Mouse (Mus musculus) stomach, embryonic 14.5 days (tissue): ENCODE results near the gene Wrap73. TPM values are rescaled to one million over a fixed set of nuclear protein-coding genes. Genes with fewer than 3 reads are reported as not detected.

Source experiments
- ATAC-seq: fragments of 200-750 bp; cut with Nextera tagmentation; 2 replicates; pipeline ENCODE4 v1.8.0; 2017; ENCODE audit warnings: low read depth, moderate TSS enrichment; ENCODE audit not compliant: insufficient number of reproducible peaks, insufficient read depth, low FRiP score
- H3K27ac ChIP-seq: fragments of 300-500 bp; sonication (generic); 2 replicates; pipeline ENCODE4 v1.5.1; 2014; ENCODE audit warnings: mild to moderate bottlenecking, low read length, moderate library complexity, mixed read lengths
- H3K27me3 ChIP-seq: fragments of 300-500 bp; sonication (generic); 2 replicates; pipeline ENCODE4 v1.6.1; 2014; ENCODE audit warnings: low read length, control low read depth, mixed read lengths; ENCODE audit not compliant: control insufficient read depth, insufficient read depth
- H3K36me3 ChIP-seq: fragments of 300-500 bp; sonication (generic); 2 replicates; pipeline ENCODE4 v1.6.1; 2014; ENCODE audit warnings: mild to moderate bottlenecking, control low read depth, low read length, moderate library complexity, mixed read lengths; ENCODE audit not compliant: control insufficient read depth, insufficient read depth
- H3K4me1 ChIP-seq: fragments of 300-500 bp; sonication (generic); 2 replicates; pipeline ENCODE4 v1.6.1; 2014; ENCODE audit warnings: low read length, control low read depth, mixed read lengths; ENCODE audit not compliant: control insufficient read depth, insufficient read depth
- H3K4me2 ChIP-seq: fragments of 300-500 bp; sonication (generic); replicated peaks from 2 replicates; pipeline ENCODE4 v1.6.1; 2014; ENCODE audit warnings: low read depth, low read length, control low read depth
- H3K4me3 ChIP-seq: fragments of 300-500 bp; sonication (generic); 2 replicates; pipeline ENCODE4 v1.5.1; 2014; ENCODE audit warnings: low read depth, low read length, control low read depth
- H3K9ac ChIP-seq: fragments of 300-500 bp; sonication (generic); replicated peaks from 2 replicates; pipeline ENCODE4 v1.6.1; 2014; ENCODE audit warnings: low read depth, mild to moderate bottlenecking, control low read depth, low read length, moderate library complexity, mixed read lengths
- H3K9me3 ChIP-seq: fragments of 300-500 bp; sonication (generic); 2 replicates; pipeline ENCODE4 v1.6.1; 2016; ENCODE audit warnings: low read depth, low read length, control low read depth; ENCODE audit not compliant: control insufficient read depth
- WGBS: fragments of 180-500 bp; shearing (Covaris S2); extraction: QIAGEN DNeasy Blood & Tissue Kit; methylation state at CpG from one replicate; pipeline ENCODE4 v1.1.7; 2014; 5-methylcytosine and 5-hydroxymethylcytosine counted together
- polyA plus RNA-seq: library from polyadenylated mRNA; unstranded; fragments of >200 nt; fragmentation: Nextera tagmentation; extraction: Ambion mirVana; gene quantifications from 2 replicates; pipeline ENCODE4 v1.2.1, GENCODE M21; 2014

Wrap73 gene
- polyA plus RNA-seq, 1 experiment from 2014 or later = 41.4 TPM

GRCm38 (mm10) chr4:154204532-154204931 lies 62.4 kb downstream of the Wrap73 start:
- ATAC-seq = no peak
- Histone ChIP-seq H3K9me3 (no peaks in the 10 kb centered on the region), H3K4me1 (peaks cover 7% of the 10 kb centered on the region; the same call in 1 of the 2 replicates), H3K4me3 (no peak overlapping the region), H3K27ac (no peak overlapping the region), H3K36me3 (no peaks in the 10 kb centered on the region), H3K9ac (no peak overlapping the region), H3K4me2 (no peak overlapping the region), H3K27me3 (no peaks in the 10 kb centered on the region)
- 64% methylated on average over 7 of the region's 7 CpGs for WGBS

DNA sequence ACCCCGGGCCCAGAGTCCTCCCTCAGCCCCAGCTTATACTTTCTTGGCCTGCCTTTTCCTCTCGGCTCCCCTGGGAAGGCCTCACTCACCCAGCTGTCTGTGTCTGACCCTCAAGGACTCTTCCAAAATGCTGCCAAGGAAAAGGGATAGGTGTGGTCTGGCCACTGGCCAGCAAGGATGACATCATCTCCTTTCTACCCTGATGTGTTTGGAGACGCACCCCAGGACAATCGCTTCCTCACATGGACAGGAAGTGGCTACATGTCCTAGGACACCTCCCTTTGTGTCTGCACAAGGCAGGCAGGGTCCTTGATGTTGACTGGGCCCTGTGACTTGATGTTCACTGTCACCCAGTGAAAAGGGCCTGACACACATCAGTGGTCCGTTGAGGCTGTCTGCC lies 63.2 kb downstream of the Wrap73 start:
- Histone ChIP-seq H3K9me3 (no peaks in the 10 kb centered on the region), H3K36me3 (no peaks in the 10 kb centered on the region), H3K4me1 (peaks cover 14% of the 10 kb centered on the region; the same call in 1 of the 2 replicates), H3K4me3 (no peak overlapping the region), H3K4me2 (no peak overlapping the region), H3K27me3 (no peaks in the 10 kb centered on the region), H3K27ac (no peak overlapping the region), H3K9ac (no peak overlapping the region)
- no peak for ATAC-seq
- WGBS = 59% methylated on average over 5 of the region's 5 CpGs

DNA sequence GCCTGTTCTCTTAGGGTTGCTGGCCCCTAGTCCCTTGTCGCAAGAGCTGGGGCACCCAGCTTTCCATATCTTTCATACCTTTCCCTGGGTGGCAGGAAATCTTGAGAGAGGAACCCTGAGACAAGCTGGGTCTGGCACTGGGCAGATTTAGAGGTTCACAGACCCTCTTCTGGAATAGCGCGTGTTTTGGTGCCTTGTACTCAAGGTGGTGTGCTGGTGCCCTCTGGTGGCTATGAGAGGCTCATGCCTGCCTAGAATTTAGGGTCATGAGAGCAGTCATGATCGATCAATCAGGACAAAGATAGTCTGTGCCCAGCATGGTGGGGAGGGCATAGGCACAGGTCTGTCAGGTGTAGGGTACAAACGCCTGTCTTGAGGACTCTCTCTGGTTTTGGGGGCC lies 65.1 kb downstream of the Wrap73 start:
- Histone ChIP-seq H3K4me2 (no peak overlapping the region), H3K27ac (no peak overlapping the region), H3K36me3 (no peaks in the 10 kb centered on the region), H3K4me3 (no peak overlapping the region), H3K27me3 (no peaks in the 10 kb centered on the region), H3K9me3 (no peaks in the 10 kb centered on the region), H3K4me1 (peaks cover 14% of the 10 kb centered on the region; the same call in 1 of the 2 replicates), H3K9ac (no peak overlapping the region)
- WGBS = 11% methylated on average over 5 of the region's 5 CpGs
- ATAC-seq = no peak

DNA sequence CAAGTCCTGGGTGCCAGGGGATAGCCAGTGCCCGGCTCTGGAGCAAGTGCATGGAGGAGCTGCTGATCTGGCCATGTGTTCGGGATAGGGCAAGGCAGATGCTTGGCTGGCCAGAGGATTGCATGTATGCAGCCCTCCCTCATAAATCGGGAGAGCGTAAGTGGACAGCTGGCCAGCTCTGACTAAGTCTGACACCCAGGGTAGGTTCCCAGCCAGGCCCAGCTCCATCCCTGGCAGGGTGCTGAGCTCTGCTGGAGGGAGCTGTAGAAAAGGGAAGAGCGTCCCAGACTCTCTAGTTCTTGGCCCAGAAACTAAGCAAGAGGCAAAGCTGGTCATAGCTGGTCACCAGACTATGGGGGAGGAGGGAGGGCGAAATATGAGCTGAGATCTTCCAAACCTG lies 66.9 kb downstream of the Wrap73 start:
- H3K4me3 ChIP-seq = no peak overlapping the region
- no peak overlapping the region for H3K9ac ChIP-seq
- no peaks in the 10 kb centered on the region for H3K27me3 ChIP-seq
- ATAC-seq = no peak
- H3K9me3 ChIP-seq = no peaks in the 10 kb centered on the region
- H3K4me2 ChIP-seq = no peak overlapping the region
- no peaks in the 10 kb centered on the region for H3K36me3 ChIP-seq
- peak overlapping the region; percentile 33; the same call in 1 of the 2 replicates for H3K27ac ChIP-seq
- H3K4me1 ChIP-seq = peaks cover 21% of the 10 kb centered on the region
- 64% methylated on average over 6 of the region's 6 CpGs for WGBS

DNA sequence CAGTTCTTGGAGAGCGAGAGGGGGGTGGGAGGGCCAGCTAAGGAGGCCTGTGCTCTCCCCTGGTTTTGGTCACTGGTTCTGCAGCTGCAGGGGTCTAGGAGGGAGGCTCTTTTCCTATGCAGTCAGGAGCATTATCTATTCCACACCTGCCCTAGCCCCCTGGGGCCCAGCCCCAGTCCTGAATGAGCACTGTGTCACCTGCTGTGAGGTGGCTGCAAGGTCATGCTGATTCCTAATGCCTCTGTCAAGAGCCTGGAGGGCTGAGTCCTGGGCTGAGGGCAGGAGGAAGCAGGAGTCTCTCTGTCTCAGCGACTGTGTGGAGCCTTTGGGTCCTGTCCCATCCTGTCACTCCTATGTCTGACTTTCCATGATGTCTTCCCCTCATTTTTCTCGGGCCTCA lies 67.7 kb downstream of the Wrap73 start:
- no peak overlapping the region for H3K27ac ChIP-seq
- no peaks in the 10 kb centered on the region for H3K9me3 ChIP-seq
- ATAC-seq = no peak
- no peak overlapping the region for H3K9ac ChIP-seq
- peaks cover 22% of the 10 kb centered on the region for H3K4me1 ChIP-seq
- no peak overlapping the region for H3K4me3 ChIP-seq
- H3K36me3 ChIP-seq = no peaks in the 10 kb centered on the region
- 16% methylated on average over 3 of the region's 3 CpGs for WGBS
- no peaks in the 10 kb centered on the region for H3K27me3 ChIP-seq
- no peak overlapping the region for H3K4me2 ChIP-seq

- H3K4me3 ChIP-seq = no peak overlapping the region
- H3K9me3 ChIP-seq = no peaks in the 10 kb centered on the region
- no peak overlapping the region for H3K4me2 ChIP-seq
- no peak for ATAC-seq
- WGBS = 77% methylated on average over 13 of the region's 13 CpGs
- no peak overlapping the region for H3K9ac ChIP-seq
- peaks cover 23% of the 10 kb centered on the region for H3K4me1 ChIP-seq
- no peaks in the 10 kb centered on the region for H3K36me3 ChIP-seq
- no peaks in the 10 kb centered on the region for H3K27me3 ChIP-seq
- H3K27ac ChIP-seq = no peak overlapping the region
Measured at GRCm38 (mm10) chr4:154211459-154211858, 69.3 kb downstream of the Wrap73 start.

DNA sequence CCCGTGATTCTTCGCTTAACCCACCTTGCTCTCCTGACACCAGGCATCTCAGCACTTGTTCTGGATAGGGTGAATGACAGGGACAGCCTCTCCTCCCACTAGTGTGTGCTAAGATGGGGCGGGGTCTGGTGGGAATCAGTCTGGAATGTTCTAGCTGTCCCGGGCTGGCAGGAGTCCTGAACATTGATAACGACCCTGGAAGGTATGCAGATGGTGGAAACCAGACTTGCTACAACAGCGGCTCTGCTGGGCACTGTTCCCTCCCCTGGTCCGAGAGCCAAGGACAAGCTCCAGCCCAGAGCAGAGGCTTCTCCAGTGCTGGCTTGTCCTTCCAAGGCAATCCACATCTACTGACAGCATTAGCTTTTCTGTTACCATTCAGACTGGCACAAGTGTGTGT lies 71.4 kb downstream of the Wrap73 start:
- Histone ChIP-seq H3K4me1 (peaks cover 23% of the 10 kb centered on the region), H3K4me3 (no peak overlapping the region), H3K9me3 (no peaks in the 10 kb centered on the region), H3K9ac (no peak overlapping the region), H3K27me3 (no peaks in the 10 kb centered on the region), H3K27ac (no peak overlapping the region), H3K36me3 (no peaks in the 10 kb centered on the region), H3K4me2 (no peak overlapping the region)
- ATAC-seq = 0 out of 2 replicates have a peak, but pooled peaks have one; percentile 25
- WGBS = 43% methylated on average over 7 of the region's 7 CpGs

- H3K4me3 ChIP-seq = no peak overlapping the region
- ATAC-seq = no peak
- H3K4me2 ChIP-seq = no peak overlapping the region
- no peaks in the 10 kb centered on the region for H3K36me3 ChIP-seq
- H3K27ac ChIP-seq = no peak overlapping the region
- H3K9ac ChIP-seq = no peak overlapping the region
- H3K4me1 ChIP-seq = peaks cover 21% of the 10 kb centered on the region
- H3K9me3 ChIP-seq = no peaks in the 10 kb centered on the region
- no peaks in the 10 kb centered on the region for H3K27me3 ChIP-seq
- 5% methylated on average over 5 of the region's 5 CpGs for WGBS
Measured at GRCm38 (mm10) chr4:154214075-154214474, 71.9 kb downstream of the Wrap73 start.
